Mouse (Mus musculus) C2C12 (cell line): Measurements from ENCODE around the gene Lce1h.

ENCODE experiments used
- CTCF ChIP-seq: IDR thresholded peaks from one replicate; pipeline ENCODE4 v1.5.1; 2011; ENCODE audit not compliant: control insufficient read depth, insufficient read depth, insufficient read length
- MAX ChIP-seq: IDR thresholded peaks from one replicate; pipeline ENCODE4 v1.6.1; 2011; ENCODE audit warnings: mild to moderate bottlenecking, control low read depth

- TF ChIP-seq CTCF (no peak), MAX (no peak)
Measured at GRCm38 (mm10) chr3:92715122-92715521, 49.7 kb downstream of the Lce1h start.
